Mouse (Mus musculus) embryo, embryonic 10.5 days (tissue): ENCODE results near the gene Pde4b.

ENCODE experiments used
- DNase-seq: peaks from one replicate; pipeline ENCODE4 v3.0.0-alpha.2; 2015; ENCODE audit warnings: low spot score

Gene Pde4b

GRCm38 (mm10) chr4:102574666-102575254, 487.4 kb downstream of the Pde4b start:
- no peak for DNase-seq

- no peak for DNase-seq
Measured at GRCm38 (mm10) chr4:102576109-102576508, 488.8 kb downstream of the Pde4b start.

GRCm38 (mm10) chr4:102577636-102578035, 490.3 kb downstream of the Pde4b start:
- DNase-seq: no peak

GRCm38 (mm10) chr4:102579051-102579450, 491.7 kb downstream of the Pde4b start:
- no peak for DNase-seq

GRCm38 (mm10) chr4:102579746-102580145, 492.4 kb downstream of the Pde4b start:
- DNase-seq: no peak

GRCm38 (mm10) chr4:102582165-102582749, 494.9 kb downstream of the Pde4b start:
- DNase-seq: no peak

GRCm38 (mm10) chr4:102582963-102583362, 495.6 kb downstream of the Pde4b start:
- DNase-seq: no peak

GRCm38 (mm10) chr4:102583469-102583868, 496.1 kb downstream of the Pde4b start:
- no peak for DNase-seq

GRCm38 (mm10) chr4:102584601-102585265, 497.4 kb downstream of the Pde4b start:
- no peak for DNase-seq

GRCm38 (mm10) chr4:102585541-102585940, 498.2 kb downstream of the Pde4b start:
- no peak for DNase-seq

GRCm38 (mm10) chr4:102586787-102587186, 499.4 kb downstream of the Pde4b start:
- no peak for DNase-seq

GRCm38 (mm10) chr4:102588668-102589455, 501.5 kb downstream of the Pde4b start:
- peak; percentile 65 for DNase-seq

GRCm38 (mm10) chr4:102589537-102590031, 502.2 kb downstream of the Pde4b start:
- peak; percentile 67 for DNase-seq

GRCm38 (mm10) chr4:102591798-102592197, 504.5 kb downstream of the Pde4b start:
- no peak for DNase-seq

GRCm38 (mm10) chr4:102592541-102592940, 505.2 kb downstream of the Pde4b start:
- no peak for DNase-seq

GRCm38 (mm10) chr4:102593631-102594030, 506.3 kb downstream of the Pde4b start:
- DNase-seq: no peak

GRCm38 (mm10) chr4:102594506-102594905, 507.2 kb downstream of the Pde4b start:
- no peak for DNase-seq

- DNase-seq: no peak
Measured at GRCm38 (mm10) chr4:102603968-102604367, 516.6 kb downstream of the Pde4b start.

- no peak for DNase-seq
Measured at GRCm38 (mm10) chr4:102605231-102605630, 517.9 kb downstream of the Pde4b start.

GRCm38 (mm10) chr4:102605722-102606341, 518.5 kb downstream of the Pde4b start:
- DNase-seq: no peak

- no peak for DNase-seq
Measured at GRCm38 (mm10) chr4:102606825-102607224, 519.5 kb downstream of the Pde4b start.
